In genomic region chr9:44500638-44501175, GRCm38 (mm10) we compare ENCODE assay signal across 10 mouse cellular contexts. TPM values are rescaled to one million over a fixed set of nuclear protein-coding genes. Genes with fewer than 3 reads are reported as not detected.
DNase-seq lines count a peak whose midpoint lies in the region; ATAC-seq and TF ChIP-seq lines count a peak whose summit lies in the region.
"Had no signal": no experiment of that assay in that cellular context is flagged by ENCODE, and none has a peak within 500 bp of the region (broad histone marks: within the 10 kb centered on the region; RNA-seq: fewer than 3 reads in every experiment).

No protein-coding gene starts in this region.

- no peaks in the 10 kb centered on the region; the same call in 1 of the 2 replicates for H3K36me3 ChIP-seq in kidney, adult 2 months (ENCODE audit: control insufficient read depth, insufficient read depth, low read length)
- H3K36me3 ChIP-seq in embryonic facial prominence, embryonic 14.5 days (ENCODE audit: control insufficient read depth, insufficient read depth, low read length), result peaks cover 51% of the 10 kb centered on the region
- 0 out of 2 replicates have a peak, but pooled peaks cover 3% of the 10 kb centered on the region for H3K36me3 ChIP-seq in hindbrain, postnatal 0 days (ENCODE audit: insufficient read depth, low read length)
- peaks cover 5% of the 10 kb centered on the region; the same call in 1 of the 2 replicates for H3K36me3 ChIP-seq in midbrain, postnatal 0 days (ENCODE audit: insufficient read depth, low read length)
- H3K36me3 ChIP-seq: G1E had no signal

- peak; percentile 23 for DNase-seq in kidney, adult 11 months
- no peak for DNase-seq in kidney, adult 2 months
- no peak for DNase-seq in embryonic facial prominence, embryonic 14.5 days (ENCODE audit: low spot score)
- no peak for DNase-seq in hindbrain, postnatal 0 days (ENCODE audit: low spot score)
- DNase-seq in midbrain, postnatal 0 days (ENCODE audit: low spot score), result no peak
- DNase-seq in thymus, postnatal 14 days, result no peak

- 58% methylated on average over 8 of the region's 8 CpGs for WGBS in kidney, adult 2 months
- WGBS in embryonic facial prominence, embryonic 14.5 days, result 23% methylated on average over 8 of the region's 8 CpGs
- 65% methylated on average over 8 of the region's 8 CpGs for WGBS in hindbrain, postnatal 0 days
- WGBS in midbrain, postnatal 0 days, result 58% methylated on average over 8 of the region's 8 CpGs

- H3K27me3 ChIP-seq in kidney, adult 2 months (replicated peaks; ENCODE audit: control insufficient read depth, insufficient read depth, low read length), result no peaks in the 10 kb centered on the region
- H3K27me3 ChIP-seq in embryonic facial prominence, embryonic 14.5 days (replicated peaks; ENCODE audit: control insufficient read depth, insufficient read depth, low read length), result no peaks in the 10 kb centered on the region
- H3K27me3 ChIP-seq in hindbrain, postnatal 0 days (ENCODE audit: insufficient read depth, low read length), result no peaks in the 10 kb centered on the region
- no peaks in the 10 kb centered on the region for H3K27me3 ChIP-seq in midbrain, postnatal 0 days (ENCODE audit: insufficient read depth, low read length)

- H3K9ac ChIP-seq in embryonic facial prominence, embryonic 14.5 days (ENCODE audit: low read depth, low read length), result peak overlapping the region; percentile 69; the same call in 1 of the 2 replicates
- 0 out of 2 replicates have a peak overlapping the region, but pooled peaks have one; percentile 58 for H3K9ac ChIP-seq in hindbrain, postnatal 0 days (replicated peaks; ENCODE audit: low read length)
- H3K9ac ChIP-seq in midbrain, postnatal 0 days (replicated peaks; ENCODE audit: low read length, poor library complexity, severe bottlenecking), result no peak overlapping the region

- H3K4me3 ChIP-seq in kidney, adult 2 months (ENCODE audit: insufficient read depth, low read depth, low read length), result no peak overlapping the region
- peak overlapping the region; percentile 46; the same call in 1 of the 2 replicates for H3K4me3 ChIP-seq in embryonic facial prominence, embryonic 14.5 days (ENCODE audit: low read depth, low read length)
- no peak overlapping the region for H3K4me3 ChIP-seq in hindbrain, postnatal 0 days (ENCODE audit: low read length)
- no peak overlapping the region for H3K4me3 ChIP-seq in midbrain, postnatal 0 days (ENCODE audit: low read depth, low read length)

- ATAC-seq in embryonic facial prominence, embryonic 14.5 days (ENCODE audit: low read depth), result no peak
- ATAC-seq in hindbrain, postnatal 0 days, result no peak
- ATAC-seq in midbrain, postnatal 0 days (ENCODE audit: low FRiP score), result no peak
- no peak for ATAC-seq in granulocyte monocyte progenitor cell, adult 5-6 weeks (replicated peaks; ENCODE audit: poor library complexity, severe bottlenecking)
- no peak for ATAC-seq in CD4-positive, CD25-positive, alpha-beta regulatory T cell, adult 4 months

- TF ChIP-seq POLR2A in kidney, adult 2 months (IDR thresholded peaks at IDR 0.05; ENCODE audit: low read depth, low read length), result no peak

- H3K9me3 ChIP-seq in embryonic facial prominence, embryonic 14.5 days (ENCODE audit: control insufficient read depth, low read length), result no peaks in the 10 kb centered on the region
- H3K9me3 ChIP-seq in hindbrain, postnatal 0 days (ENCODE audit: low read length), result no peaks in the 10 kb centered on the region
- no peaks in the 10 kb centered on the region for H3K9me3 ChIP-seq in midbrain, postnatal 0 days (ENCODE audit: low read length)
- H3K9me3 ChIP-seq: G1E had no signal

- no peak overlapping the region for H3K27ac ChIP-seq in kidney, adult 2 months (ENCODE audit: insufficient read depth, low read depth, low read length)
- H3K27ac ChIP-seq in embryonic facial prominence, embryonic 14.5 days (replicated peaks; ENCODE audit: low read depth, low read length), result peak overlapping the region; percentile 93
- H3K27ac ChIP-seq in hindbrain, postnatal 0 days, result peak overlapping the region; percentile 80; the same call in 1 of the 2 replicates
- H3K27ac ChIP-seq in midbrain, postnatal 0 days (ENCODE audit: low read depth, low read length), result peak overlapping the region; percentile 59; the same call in 1 of the 2 replicates

- H3K4me2 ChIP-seq in embryonic facial prominence, embryonic 14.5 days (ENCODE audit: low read depth, low read length), result peak overlapping the region; percentile 91
- no peak overlapping the region for H3K4me2 ChIP-seq in hindbrain, postnatal 0 days (ENCODE audit: low read depth, low read length)
- H3K4me2 ChIP-seq in midbrain, postnatal 0 days (ENCODE audit: low read depth, low read length, poor library complexity, severe bottlenecking), result no peak overlapping the region

- H3K4me1 ChIP-seq in kidney, adult 2 months (ENCODE audit: control insufficient read depth, insufficient read depth, low read length), result peaks cover 26% of the 10 kb centered on the region
- peaks cover 47% of the 10 kb centered on the region for H3K4me1 ChIP-seq in embryonic facial prominence, embryonic 14.5 days (ENCODE audit: control insufficient read depth, insufficient read depth, low read length)
- H3K4me1 ChIP-seq in hindbrain, postnatal 0 days (ENCODE audit: insufficient read depth, low read length), result peaks cover 37% of the 10 kb centered on the region
- peaks cover 16% of the 10 kb centered on the region; the same call in 1 of the 2 replicates for H3K4me1 ChIP-seq in midbrain, postnatal 0 days (ENCODE audit: insufficient read depth, low read length)

- no peak for TF ChIP-seq CTCF in kidney, adult 2 months (conservative IDR thresholded peaks at IDR 0.05; ENCODE audit: insufficient read depth, insufficient read length, low read depth, low read length)
- TF ChIP-seq CTCF in hindbrain, postnatal 0 days (IDR thresholded peaks at IDR 0.05; ENCODE audit: low read depth), result no peak
- no peak for TF ChIP-seq CTCF in midbrain, postnatal 0 days (IDR thresholded peaks at IDR 0.05)

RNA-seq across cellular contexts. Expression of gene Bcl9l, which starts 18.1 kb away (rescaled TPM):
- polyA plus RNA-seq in kidney, adult 2 months (2012; rRNA removed), result 23.1 and 25.1 TPM in 2 replicates
- polyA plus RNA-seq in embryonic facial prominence, embryonic 14.5 days (2014; fragmentation: Nextera tagmentation; extraction: Ambion mirVana), result 16.9 and 18.7 TPM in 2 replicates
- total RNA-seq in hindbrain, postnatal 0 days (2014; rRNA removed), result 32.7 and 44.5 TPM in 2 replicates
- polyA plus RNA-seq in hindbrain, postnatal 0 days (2015; fragmentation: Nextera tagmentation; extraction: Ambion mirVana), result 7.8 and 8.4 TPM in 2 replicates
- total RNA-seq in midbrain, postnatal 0 days (2014; rRNA removed), result 42.1 and 61.1 TPM in 2 replicates
- 10.0 and 10.4 TPM in 2 replicates for polyA plus RNA-seq in midbrain, postnatal 0 days (2015; fragmentation: Nextera tagmentation; extraction: Ambion mirVana)
- total RNA-seq in granulocyte monocyte progenitor cell, adult 5-6 weeks (2014; fragmentation: Nextera tagmentation), result 8.7 and 13.0 TPM in 2 replicates
- 1.6 and 2.6 TPM in 2 replicates for total RNA-seq in granulocyte monocyte progenitor cell, adult 5-6 weeks (2017)
- 10 to 100 TPM; 13.3 to 17.6 TPM for polyA plus RNA-seq in CD4-positive, CD25-positive, alpha-beta regulatory T cell, adult 4 months (2017; shearing (Covaris generic))

RNA-seq across cellular contexts. Expression of gene Upk2, which starts 45.9 kb away (rescaled TPM):
- 9.0 and 11.6 TPM in 2 replicates for polyA plus RNA-seq in kidney, adult 2 months (2012; rRNA removed)
- 1.7 and 2.3 TPM in 2 replicates for polyA plus RNA-seq in embryonic facial prominence, embryonic 14.5 days (2014; fragmentation: Nextera tagmentation; extraction: Ambion mirVana)
- total RNA-seq in hindbrain, postnatal 0 days (2014; rRNA removed), result not detected in 2 replicates
- polyA plus RNA-seq in hindbrain, postnatal 0 days (2015; fragmentation: Nextera tagmentation; extraction: Ambion mirVana), result not detected in 2 replicates
- total RNA-seq in midbrain, postnatal 0 days (2014; rRNA removed), result not detected in 2 replicates
- polyA plus RNA-seq in midbrain, postnatal 0 days (2015; fragmentation: Nextera tagmentation; extraction: Ambion mirVana), result not detected in 2 replicates
- not detected in 2 replicates for total RNA-seq in granulocyte monocyte progenitor cell, adult 5-6 weeks (2014; fragmentation: Nextera tagmentation)
- not detected in 2 replicates for total RNA-seq in granulocyte monocyte progenitor cell, adult 5-6 weeks (2017)
- polyA plus RNA-seq in CD4-positive, CD25-positive, alpha-beta regulatory T cell, adult 4 months (2017; shearing (Covaris generic)), result not detected
- total RNA-seq: G1E had no signal
- polyA plus RNA-seq: G1E had no signal

RNA-seq across cellular contexts. Expression of gene Foxr1, which starts 59.8 kb away (rescaled TPM):
- polyA plus RNA-seq in kidney, adult 2 months (2012; rRNA removed), result not detected in 2 replicates
- not detected in 2 replicates for polyA plus RNA-seq in embryonic facial prominence, embryonic 14.5 days (2014; fragmentation: Nextera tagmentation; extraction: Ambion mirVana)
- total RNA-seq in hindbrain, postnatal 0 days (2014; rRNA removed), result not detected in 2 replicates
- polyA plus RNA-seq in hindbrain, postnatal 0 days (2015; fragmentation: Nextera tagmentation; extraction: Ambion mirVana), result not detected in 2 replicates
- not detected in 2 replicates for total RNA-seq in midbrain, postnatal 0 days (2014; rRNA removed)
- polyA plus RNA-seq in midbrain, postnatal 0 days (2015; fragmentation: Nextera tagmentation; extraction: Ambion mirVana), result not detected in 2 replicates
- total RNA-seq in granulocyte monocyte progenitor cell, adult 5-6 weeks (2014; fragmentation: Nextera tagmentation), result not detected in 2 replicates
- total RNA-seq in granulocyte monocyte progenitor cell, adult 5-6 weeks (2017), result not detected in 2 replicates
- under 1 TPM in 1 of 2 experiments, not detected in 1; 0.43 TPM for polyA plus RNA-seq in CD4-positive, CD25-positive, alpha-beta regulatory T cell, adult 4 months (2017; shearing (Covaris generic))
- polyA plus RNA-seq: cerebellum, adult 2 months; G1E had no signal
